Mouse (Mus musculus): ENCODE measurements around the gene Syt1.

DNA sequence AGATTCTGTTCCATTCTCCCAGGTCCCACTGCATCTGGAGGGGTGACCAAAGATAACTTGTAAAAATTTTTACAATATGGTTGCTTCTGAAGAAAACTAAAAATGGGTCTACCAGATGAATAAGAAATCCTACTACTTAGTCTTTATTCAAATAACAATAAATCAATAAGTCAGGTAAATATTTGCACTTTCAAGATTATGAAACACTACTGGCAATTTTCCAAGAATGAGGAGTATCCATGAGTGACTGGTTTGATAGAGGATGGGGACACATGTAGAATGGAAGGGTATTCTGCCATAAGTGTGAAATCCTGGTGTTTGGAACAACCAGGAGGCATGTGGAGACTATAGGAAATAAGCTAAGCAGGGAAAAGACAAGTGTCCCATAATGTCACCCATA, 124.0 kb downstream of the Syt1 start:
- TF ChIP-seq POLR2A (IDR thresholded peaks at IDR 0.05; ENCODE audit: low read depth, low read length) = no peak
- TF ChIP-seq CTCF (IDR thresholded peaks at IDR 0.05; ENCODE audit: borderline replicate concordance, insufficient read depth, low read length) = no peak

Data from embryonic fibroblast, embryonic 13.5 days (primary cell).